Mouse (Mus musculus) erythroblast, embryonic 14.5 days (primary cell): ENCODE data around the gene Tmem120a. TPM values are rescaled to one million over a fixed set of nuclear protein-coding genes. Genes with fewer than 3 reads are reported as not detected.

Source experiments
- H3K27me3 ChIP-seq: 2 replicates; pipeline ENCODE4 v1.6.1; 2012; ENCODE audit warnings: inconsistent platforms; ENCODE audit not compliant: control insufficient read depth
- H3K36me3 ChIP-seq: 2 replicates; pipeline ENCODE4 v1.6.1; 2012; ENCODE audit warnings: mild to moderate bottlenecking, inconsistent platforms; ENCODE audit not compliant: control insufficient read depth
- H3K4me1 ChIP-seq: 2 replicates; pipeline ENCODE4 v1.6.1; 2012; ENCODE audit warnings: inconsistent platforms; ENCODE audit not compliant: control insufficient read depth
- H3K4me3 ChIP-seq: replicated peaks from 2 replicates; pipeline ENCODE3; 2012; ENCODE audit warnings: moderate library complexity, mild to moderate bottlenecking, inconsistent platforms
- H3K9me3 ChIP-seq: 2 replicates; pipeline ENCODE4 v1.6.1; 2012; ENCODE audit warnings: low read length, inconsistent platforms, mixed read lengths; ENCODE audit not compliant: control insufficient read depth
- GATA1 ChIP-seq: IDR thresholded peaks from 2 replicates; pipeline ENCODE4 v1.6.1; 2012; ENCODE audit warnings: low read length, inconsistent platforms, mixed read lengths
- TAL1 ChIP-seq: IDR thresholded peaks from 3 replicates; pipeline ENCODE4 v1.6.1; 2012; ENCODE audit warnings: low read length, inconsistent platforms, mixed read lengths
- polyA plus RNA-seq: library from polyadenylated mRNA; stranded (reverse); fragments of >175 nt; gene quantifications from 2 replicates; pipeline ENCODE4 v1.2.3, GENCODE M21; 2012

The Tmem120a gene
- polyA plus RNA-seq, 1 experiment: 0.25 TPM

DNA sequence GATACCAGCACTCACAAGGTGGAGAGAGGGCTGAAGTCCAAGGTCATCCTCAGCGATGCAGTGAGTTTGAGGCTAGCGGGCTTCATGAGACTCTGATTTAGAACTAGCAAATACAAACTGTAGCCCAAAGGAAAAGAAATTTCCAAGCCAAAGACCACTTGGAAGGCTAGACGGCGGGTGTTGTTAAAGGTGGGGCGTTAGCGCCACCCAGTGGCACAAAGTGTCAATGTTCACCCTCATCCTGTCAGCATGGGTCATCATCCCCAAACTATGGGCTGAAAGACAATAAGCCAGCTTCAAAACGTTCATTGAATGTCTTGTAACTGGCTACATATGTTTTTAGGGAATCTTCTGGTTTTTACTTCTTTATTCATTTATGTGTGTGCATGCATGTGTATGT is 19.3 kb upstream of the Tmem120a start:
- H3K4me1 ChIP-seq: no peaks in the 10 kb centered on the region

DNA sequence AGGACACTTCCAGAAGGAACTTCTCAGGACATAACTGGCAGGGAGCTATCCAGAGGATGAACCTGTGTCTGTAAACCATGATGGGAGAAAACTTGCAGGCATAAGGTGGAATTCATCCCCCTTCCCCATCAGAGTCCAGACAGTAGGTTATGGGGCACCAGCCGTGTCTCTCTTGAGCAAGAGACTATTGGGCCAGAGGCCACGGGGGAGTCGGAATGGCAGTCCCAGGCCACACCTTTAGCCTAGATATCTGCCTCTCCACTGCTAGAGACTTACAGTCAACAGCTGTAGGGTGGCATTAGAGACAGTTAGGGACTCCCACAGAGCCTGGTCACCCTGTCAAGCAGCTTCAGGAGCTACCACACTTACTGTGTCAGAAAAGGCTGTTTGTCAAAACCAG is 17.6 kb upstream of the Tmem120a start:
- TF ChIP-seq TAL1 (no peak), GATA1 (no peak)
- H3K36me3 ChIP-seq: no peaks in the 10 kb centered on the region
- H3K4me1 ChIP-seq: no peaks in the 10 kb centered on the region

More for the DNA sequence above, 19.3 kb upstream of the Tmem120a start:
- Histone ChIP-seq H3K36me3 (no peaks in the 10 kb centered on the region), H3K27me3 (no peaks in the 10 kb centered on the region), H3K4me3 (no peak overlapping the region), H3K9me3 (no peaks in the 10 kb centered on the region)
- TF ChIP-seq TAL1 (no peak), GATA1 (no peak)

DNA sequence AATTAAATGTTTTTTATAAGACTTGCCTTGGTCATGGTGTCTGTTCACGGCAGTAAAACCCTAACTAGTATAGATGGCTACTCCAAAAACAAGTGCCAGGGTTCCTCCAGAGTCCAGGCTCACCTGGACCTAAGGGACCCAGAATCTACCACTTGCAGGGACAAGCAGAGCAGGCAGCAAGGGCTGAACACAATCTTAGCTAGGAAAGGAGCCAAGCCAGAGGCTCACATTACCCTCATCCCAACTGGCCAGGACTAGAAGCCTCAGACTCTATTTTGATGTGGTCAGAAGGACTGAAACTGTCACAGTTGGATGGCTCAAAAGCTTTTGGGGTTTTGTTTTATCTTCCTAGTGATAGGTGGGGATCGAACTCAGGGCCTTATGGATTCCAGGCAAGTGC is 7.3 kb upstream of the Tmem120a start:
- Histone ChIP-seq H3K27me3 (peaks cover 2% of the 10 kb centered on the region; the same call in 1 of the 2 replicates), H3K9me3 (peaks cover 9% of the 10 kb centered on the region), H3K4me1 (no peaks in the 10 kb centered on the region), H3K4me3 (no peak overlapping the region), H3K36me3 (no peaks in the 10 kb centered on the region)
- TF ChIP-seq GATA1 (no peak), TAL1 (no peak)

More for the DNA sequence above, 17.6 kb upstream of the Tmem120a start:
- Histone ChIP-seq H3K4me3 (no peak overlapping the region), H3K27me3 (no peaks in the 10 kb centered on the region), H3K9me3 (no peaks in the 10 kb centered on the region)

DNA sequence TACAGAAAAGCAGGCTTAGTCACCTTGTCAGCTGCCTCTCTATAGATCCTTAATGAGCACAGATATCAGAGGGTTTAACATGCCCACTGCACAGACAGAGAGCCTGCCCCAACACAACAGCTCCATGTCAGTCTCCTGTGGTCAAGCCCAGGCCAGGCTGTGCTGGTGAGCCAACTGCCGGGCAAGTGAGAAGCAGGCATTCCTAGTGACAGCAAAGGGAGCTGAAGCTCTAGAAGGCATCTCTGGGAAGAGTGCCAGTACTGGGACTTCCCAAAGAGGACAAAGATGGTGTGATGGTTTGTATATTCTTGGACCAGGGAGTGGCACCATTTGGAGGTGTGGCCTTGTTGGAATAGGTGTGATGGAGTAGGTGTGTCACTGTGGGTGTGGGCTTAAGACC is 6.8 kb upstream of the Tmem120a start:
- peaks cover 9% of the 10 kb centered on the region for H3K9me3 ChIP-seq
- TF ChIP-seq TAL1: no peak
- TF ChIP-seq GATA1: no peak
- H3K27me3 ChIP-seq: peaks cover 2% of the 10 kb centered on the region; the same call in 1 of the 2 replicates
- H3K36me3 ChIP-seq: no peaks in the 10 kb centered on the region
- no peak overlapping the region for H3K4me3 ChIP-seq
- H3K4me1 ChIP-seq: no peaks in the 10 kb centered on the region

DNA sequence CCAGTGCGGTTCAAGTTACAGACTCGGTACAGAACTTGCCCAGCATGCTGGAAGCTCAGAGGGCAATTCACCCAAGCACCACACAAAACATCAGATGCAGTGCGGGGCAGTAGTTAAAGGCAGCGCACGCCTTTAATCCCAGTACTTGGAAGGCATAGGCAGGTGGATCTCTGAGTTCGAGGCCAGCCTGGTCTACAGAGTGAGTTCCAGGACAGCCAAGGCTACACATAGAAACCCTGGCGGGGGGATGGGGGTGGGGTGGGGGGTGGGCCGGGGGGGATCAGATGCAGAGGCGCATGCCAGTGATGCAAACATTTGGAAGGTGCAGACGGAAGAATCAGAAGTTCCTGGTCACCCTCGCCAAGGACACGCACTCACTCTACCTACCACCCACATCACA is 494 bp upstream of the Tmem120a start:
- no peak for TF ChIP-seq GATA1
- TF ChIP-seq TAL1: no peak
- Histone ChIP-seq H3K4me1 (peaks cover 20% of the 10 kb centered on the region), H3K27me3 (peaks cover 11% of the 10 kb centered on the region), H3K9me3 (peaks cover 9% of the 10 kb centered on the region), H3K4me3 (peak overlapping the region; percentile 71), H3K36me3 (no peaks in the 10 kb centered on the region; the same call in 1 of the 2 replicates)

DNA sequence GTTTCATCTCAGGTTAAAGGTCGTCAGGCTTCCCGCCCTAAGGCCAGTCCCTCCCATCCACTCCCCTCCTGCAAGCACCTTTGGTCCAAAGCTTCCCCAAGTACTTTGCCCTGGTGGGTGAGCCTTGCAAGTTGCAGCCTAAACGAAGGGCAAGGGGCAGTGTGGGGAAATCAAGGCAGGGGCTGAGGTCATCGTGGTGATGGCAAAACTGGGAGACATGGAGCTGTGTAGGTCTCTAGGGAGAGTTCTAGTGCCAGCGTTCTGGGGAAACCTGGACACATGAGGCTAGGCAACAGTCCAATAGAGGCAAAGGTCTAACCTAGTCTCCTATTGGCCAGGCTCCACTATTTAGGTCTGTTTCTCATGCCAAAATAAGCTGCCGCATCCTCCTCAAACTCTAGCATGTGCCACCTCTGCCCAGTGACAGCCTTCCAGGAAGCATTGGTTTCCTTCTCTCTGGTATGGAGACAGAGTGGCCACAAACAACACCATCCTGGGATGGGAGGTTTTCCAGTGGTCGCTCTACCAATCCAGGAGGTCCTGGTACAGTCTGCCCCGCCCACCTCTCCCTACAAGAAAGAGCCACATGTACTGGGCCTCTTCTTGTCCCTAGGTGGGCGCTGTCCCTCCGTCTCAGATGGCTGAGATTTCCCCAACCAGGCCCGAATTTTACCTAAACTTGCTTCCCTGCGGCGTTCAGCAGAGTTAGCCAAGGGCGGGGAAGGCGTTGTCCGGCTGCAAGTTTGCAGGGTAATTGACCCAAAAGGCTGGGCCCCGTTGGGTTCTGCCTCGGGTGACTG is 1.1 kb downstream of the Tmem120a start:
- no peaks in the 10 kb centered on the region; the same call in 1 of the 2 replicates for H3K36me3 ChIP-seq
- peaks cover 7% of the 10 kb centered on the region for H3K9me3 ChIP-seq
- H3K27me3 ChIP-seq: peaks cover 9% of the 10 kb centered on the region
- peaks cover 20% of the 10 kb centered on the region for H3K4me1 ChIP-seq
- TF ChIP-seq TAL1 (no peak), GATA1 (no peak)
- H3K4me3 ChIP-seq: peak overlapping the region; percentile 71

DNA sequence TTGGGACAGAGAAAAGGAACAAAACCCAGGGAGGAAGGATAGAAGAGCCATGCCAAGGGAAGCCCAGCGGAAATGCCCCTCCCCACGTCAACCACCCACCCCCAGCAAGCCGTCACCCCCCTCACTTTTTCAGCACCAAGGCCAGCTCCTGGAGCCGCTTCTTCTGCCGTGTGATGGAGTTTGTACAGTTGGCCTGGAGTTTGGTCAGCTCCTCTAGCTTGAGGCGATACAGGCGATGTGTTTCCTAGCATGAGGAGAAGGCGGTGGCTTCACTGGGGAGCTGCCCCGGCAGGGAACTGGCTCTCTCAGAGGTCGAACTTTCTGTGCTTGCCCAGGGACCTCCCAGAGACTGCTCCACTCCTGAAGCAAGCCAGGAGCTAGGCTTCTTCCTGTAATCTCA is 2.1 kb downstream of the Tmem120a start:
- Histone ChIP-seq H3K4me3 (no peak overlapping the region), H3K27me3 (peaks cover 9% of the 10 kb centered on the region), H3K4me1 (peaks cover 20% of the 10 kb centered on the region), H3K36me3 (no peaks in the 10 kb centered on the region; the same call in 1 of the 2 replicates), H3K9me3 (0 out of 2 replicates have a peak, but pooled peaks cover under 1% of the 10 kb centered on the region)
- no peak for TF ChIP-seq TAL1
- TF ChIP-seq GATA1: no peak

DNA sequence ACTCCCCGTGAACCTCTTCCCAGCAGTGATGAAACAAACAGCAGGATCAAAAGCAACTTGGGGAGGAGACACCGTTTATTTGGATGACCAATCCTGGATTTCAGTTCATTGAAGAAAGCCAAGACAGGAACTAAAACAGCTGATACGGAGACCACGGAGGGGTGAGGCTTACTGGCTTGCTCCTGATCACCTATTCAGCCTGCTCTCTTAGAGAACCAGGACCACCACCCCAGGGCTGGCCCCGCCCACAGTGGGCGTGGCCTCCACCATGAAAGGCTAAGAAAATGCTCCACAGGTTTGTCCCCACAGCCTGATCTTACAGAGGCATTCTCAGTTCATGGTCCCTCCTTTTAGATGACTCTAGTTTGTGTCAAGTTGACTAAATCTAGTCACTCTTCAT is 6.0 kb downstream of the Tmem120a start:
- TF ChIP-seq GATA1 (no peak), TAL1 (no peak)
- H3K4me1 ChIP-seq: peaks cover 6% of the 10 kb centered on the region

DNA sequence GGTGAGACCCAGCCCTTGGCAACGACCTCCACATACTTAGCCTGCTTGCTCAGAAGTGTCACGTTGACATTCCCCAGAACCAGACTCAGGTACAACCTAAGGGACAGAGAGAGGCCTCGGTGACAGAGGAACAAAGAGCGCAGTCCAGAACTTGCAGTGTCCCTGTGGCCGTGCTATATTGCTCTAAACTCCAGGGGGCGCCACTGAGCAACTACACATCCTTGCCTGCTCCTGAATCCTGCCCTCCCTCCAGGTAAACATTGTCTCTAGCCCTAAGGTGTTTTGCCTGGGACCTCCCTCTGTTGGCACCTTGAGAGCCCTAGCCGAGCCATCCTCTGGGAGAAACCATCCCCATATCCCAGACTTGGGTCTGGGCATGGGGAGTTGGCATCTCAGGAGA is 7.1 kb downstream of the Tmem120a start:
- no peak for TF ChIP-seq TAL1
- no peak for TF ChIP-seq GATA1
- Histone ChIP-seq H3K9me3 (peaks cover 11% of the 10 kb centered on the region), H3K4me1 (no peaks in the 10 kb centered on the region), H3K27me3 (no peaks in the 10 kb centered on the region), H3K4me3 (no peak overlapping the region), H3K36me3 (peaks cover 44% of the 10 kb centered on the region)

More for the DNA sequence above, 6.0 kb downstream of the Tmem120a start:
- Histone ChIP-seq H3K27me3 (peaks cover 6% of the 10 kb centered on the region), H3K9me3 (peaks cover 11% of the 10 kb centered on the region), H3K36me3 (peaks cover 32% of the 10 kb centered on the region), H3K4me3 (no peak overlapping the region)

DNA sequence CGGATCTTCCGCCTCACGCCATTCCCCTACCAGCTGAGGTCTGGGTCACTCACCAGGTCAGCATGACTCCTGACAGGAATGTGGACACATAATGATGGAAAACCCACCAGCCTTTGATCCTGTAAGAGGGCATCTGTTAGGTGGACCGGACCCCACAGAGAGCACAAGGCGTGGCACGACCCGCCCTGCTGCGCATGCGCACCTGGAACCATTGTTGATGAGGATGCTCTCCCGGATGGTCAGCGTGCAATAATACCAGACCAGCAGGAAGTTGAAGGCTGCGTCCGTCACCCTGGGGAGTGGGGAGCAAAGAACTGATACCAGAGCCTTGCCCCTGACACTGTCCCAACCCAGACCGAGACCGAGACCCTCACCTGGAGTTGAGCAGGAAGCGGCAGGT is 7.7 kb downstream of the Tmem120a start:
- no peak for TF ChIP-seq TAL1
- TF ChIP-seq GATA1: no peak
- Histone ChIP-seq H3K4me1 (no peaks in the 10 kb centered on the region), H3K9me3 (peaks cover 11% of the 10 kb centered on the region), H3K36me3 (peaks cover 50% of the 10 kb centered on the region), H3K27me3 (no peaks in the 10 kb centered on the region), H3K4me3 (no peak overlapping the region)
